ENCODE assay signal across 9 mouse cellular contexts in genomic region chr17:23675127-23675526, GRCm38 (mm10). TPM values are rescaled to one million over a fixed set of nuclear protein-coding genes. Genes with fewer than 3 reads are reported as not detected.
A peak's percentile ranks its signal among the peaks of the same experiment; 100 is the strongest.
DNase-seq lines count a peak whose midpoint lies in the region; ATAC-seq and TF ChIP-seq lines count a peak whose summit lies in the region.
"Had no signal": no experiment of that assay in that cellular context is flagged by ENCODE, and none has a peak within 500 bp of the region (broad histone marks: within the 10 kb centered on the region; RNA-seq: fewer than 3 reads in every experiment).

No protein-coding gene starts in this region.

- no peak overlapping the region for H3K4me2 ChIP-seq in neural tube, embryonic 11.5 days (ENCODE audit: low read depth)
- H3K4me2 ChIP-seq in embryonic facial prominence, embryonic 14.5 days (ENCODE audit: low read depth, low read length), result peak overlapping the region; percentile 97
- peak overlapping the region; percentile 96 for H3K4me2 ChIP-seq in stomach, embryonic 15.5 days

- 29% methylated on average over 5 of the region's 5 CpGs for WGBS in neural tube, embryonic 11.5 days
- 38% methylated on average over 5 of the region's 5 CpGs for WGBS in embryonic facial prominence, embryonic 14.5 days
- 39% methylated on average over 5 of the region's 5 CpGs for WGBS in lung, adult 2 months
- 30% methylated on average over 5 of the region's 5 CpGs for WGBS in stomach, embryonic 15.5 days

- no peak overlapping the region for H3K27ac ChIP-seq in neural tube, embryonic 11.5 days (ENCODE audit: low read depth, low read length)
- H3K27ac ChIP-seq in embryonic facial prominence, embryonic 14.5 days (replicated peaks; ENCODE audit: low read depth, low read length), result 0 out of 2 replicates have a peak overlapping the region, but pooled peaks have one; percentile 1
- peak overlapping the region; percentile 83 for H3K27ac ChIP-seq in stomach, embryonic 15.5 days

- H3K9me3 ChIP-seq in neural tube, embryonic 11.5 days (ENCODE audit: control insufficient read depth, low read length), result no peaks in the 10 kb centered on the region
- H3K9me3 ChIP-seq in embryonic facial prominence, embryonic 14.5 days (ENCODE audit: control insufficient read depth, low read length), result no peaks in the 10 kb centered on the region
- no peaks in the 10 kb centered on the region for H3K9me3 ChIP-seq in stomach, embryonic 15.5 days

- peak; percentile 9 for DNase-seq in neural tube, embryonic 11.5 days (ENCODE audit: low spot score)
- no peak for DNase-seq in neural tube, embryonic 10.5 days (ENCODE audit: extremely low spot score, low spot score)
- no peak for DNase-seq in embryonic facial prominence, embryonic 14.5 days (ENCODE audit: low spot score)
- DNase-seq in heart, postnatal 4 days, result peak; percentile 78
- peak; percentile 39 for DNase-seq in lung, adult 2 months
- DNase-seq in embryo, embryonic 10 days (ENCODE audit: low spot score), result no peak
- DNase-seq in spleen, postnatal 36 days (ENCODE audit: low spot score in 2 of 2), result no peak

- H3K27me3 ChIP-seq in neural tube, embryonic 11.5 days (ENCODE audit: control insufficient read depth, insufficient read depth, low read length), result peaks cover 40% of the 10 kb centered on the region
- peaks cover 33% of the 10 kb centered on the region for H3K27me3 ChIP-seq in embryonic facial prominence, embryonic 14.5 days (replicated peaks; ENCODE audit: control insufficient read depth, insufficient read depth, low read length)
- peaks cover 10% of the 10 kb centered on the region for H3K27me3 ChIP-seq in stomach, embryonic 15.5 days (replicated peaks)

- H3K4me3 ChIP-seq in neural tube, embryonic 11.5 days (ENCODE audit: low read depth, low read length), result no peak overlapping the region
- peak overlapping the region; percentile 60 for H3K4me3 ChIP-seq in embryonic facial prominence, embryonic 14.5 days (ENCODE audit: low read depth, low read length)
- no peak overlapping the region for H3K4me3 ChIP-seq in lung, adult 2 months (replicated peaks; ENCODE audit: extremely low read depth, low read depth, low read length)
- H3K4me3 ChIP-seq in stomach, embryonic 15.5 days (replicated peaks), result peak overlapping the region; percentile 72

- H3K36me3 ChIP-seq in neural tube, embryonic 11.5 days (ENCODE audit: control insufficient read depth, insufficient read depth, low read length), result peaks cover 3% of the 10 kb centered on the region; the same call in 1 of the 2 replicates
- H3K36me3 ChIP-seq in embryonic facial prominence, embryonic 14.5 days (ENCODE audit: control insufficient read depth, insufficient read depth, low read length), result peaks cover 6% of the 10 kb centered on the region
- H3K36me3 ChIP-seq in stomach, embryonic 15.5 days, result peaks cover 2% of the 10 kb centered on the region; the same call in 1 of the 2 replicates

- TF ChIP-seq POLR2A in lung, adult 2 months (IDR thresholded peaks at IDR 0.05; ENCODE audit: borderline replicate concordance, extremely low read depth, low read depth, low read length), result no peak

- H3K9ac ChIP-seq in neural tube, embryonic 11.5 days (ENCODE audit: low read length), result no peak overlapping the region
- H3K9ac ChIP-seq in embryonic facial prominence, embryonic 14.5 days (ENCODE audit: low read depth, low read length), result peak overlapping the region; percentile 63; the same call in 1 of the 2 replicates
- peak overlapping the region; percentile 9; the same call in 1 of the 2 replicates for H3K9ac ChIP-seq in stomach, embryonic 15.5 days

- ATAC-seq in neural tube, embryonic 11.5 days (ENCODE audit: insufficient read depth, low FRiP score, low TSS enrichment), result no peak
- ATAC-seq in embryonic facial prominence, embryonic 14.5 days (ENCODE audit: low read depth), result no peak
- ATAC-seq in stomach, embryonic 15.5 days (ENCODE audit: insufficient read depth, low FRiP score, low read depth), result no peak

- peaks cover 15% of the 10 kb centered on the region for H3K4me1 ChIP-seq in neural tube, embryonic 11.5 days (ENCODE audit: control insufficient read depth, insufficient read depth, low read length)
- peaks cover 30% of the 10 kb centered on the region for H3K4me1 ChIP-seq in embryonic facial prominence, embryonic 14.5 days (ENCODE audit: control insufficient read depth, insufficient read depth, low read length)
- peaks cover 3% of the 10 kb centered on the region for H3K4me1 ChIP-seq in lung, adult 2 months (ENCODE audit: control insufficient read depth, insufficient read depth, low read length)
- peaks cover 47% of the 10 kb centered on the region for H3K4me1 ChIP-seq in stomach, embryonic 15.5 days

- TF ChIP-seq CTCF in lung, adult 2 months (IDR thresholded peaks at IDR 0.05; ENCODE audit: insufficient read depth, low read length), result no peak

RNA-seq across cellular contexts. Expression of gene Thoc6, which starts 1.4 kb away (rescaled TPM):
- polyA plus RNA-seq in neural tube, embryonic 11.5 days (2014; fragmentation: Nextera tagmentation; extraction: Ambion mirVana), result 57.8 and 62.4 TPM in 2 replicates
- 35.1 and 38.1 TPM in 2 replicates for polyA plus RNA-seq in embryonic facial prominence, embryonic 14.5 days (2014; fragmentation: Nextera tagmentation; extraction: Ambion mirVana)
- 10 to 100 TPM; 24.8 to 28.8 TPM for total RNA-seq in heart, postnatal 4 days (2021)
- 18.1 and 20.6 TPM in 2 replicates for polyA plus RNA-seq in lung, adult 2 months (2012; rRNA removed)
- 37.8 and 39.9 TPM in 2 replicates for polyA plus RNA-seq in stomach, embryonic 15.5 days (2015; fragmentation: Nextera tagmentation; extraction: Ambion mirVana)

RNA-seq across cellular contexts. Expression of gene Hcfc1r1, which starts 1.7 kb away (rescaled TPM):
- 52.5 and 60.1 TPM in 2 replicates for polyA plus RNA-seq in neural tube, embryonic 11.5 days (2014; fragmentation: Nextera tagmentation; extraction: Ambion mirVana)
- polyA plus RNA-seq in embryonic facial prominence, embryonic 14.5 days (2014; fragmentation: Nextera tagmentation; extraction: Ambion mirVana), result 94.8 and 107 TPM in 2 replicates
- 100 to 1,000 TPM; 214 to 238 TPM for total RNA-seq in heart, postnatal 4 days (2021)
- polyA plus RNA-seq in lung, adult 2 months (2012; rRNA removed), result 284 and 321 TPM in 2 replicates
- 73.7 and 84.8 TPM in 2 replicates for polyA plus RNA-seq in stomach, embryonic 15.5 days (2015; fragmentation: Nextera tagmentation; extraction: Ambion mirVana)

RNA-seq across cellular contexts. Expression of gene Tnfrsf12a, which starts 2.1 kb away (rescaled TPM):
- 2.3 and 3.6 TPM in 2 replicates for polyA plus RNA-seq in neural tube, embryonic 11.5 days (2014; fragmentation: Nextera tagmentation; extraction: Ambion mirVana)
- polyA plus RNA-seq in embryonic facial prominence, embryonic 14.5 days (2014; fragmentation: Nextera tagmentation; extraction: Ambion mirVana), result 23.3 and 30.7 TPM in 2 replicates
- total RNA-seq in heart, postnatal 4 days (2021), result 100 to 1,000 TPM; 212 to 246 TPM
- polyA plus RNA-seq in lung, adult 2 months (2012; rRNA removed), result 32.4 and 39.7 TPM in 2 replicates
- 23.8 and 25.4 TPM in 2 replicates for polyA plus RNA-seq in stomach, embryonic 15.5 days (2015; fragmentation: Nextera tagmentation; extraction: Ambion mirVana)

RNA-seq across cellular contexts. Expression of gene Cldn6, which starts 3.9 kb away (rescaled TPM):
- 8.7 and 11.1 TPM in 2 replicates for polyA plus RNA-seq in neural tube, embryonic 11.5 days (2014; fragmentation: Nextera tagmentation; extraction: Ambion mirVana)
- 17.0 and 22.6 TPM in 2 replicates for polyA plus RNA-seq in embryonic facial prominence, embryonic 14.5 days (2014; fragmentation: Nextera tagmentation; extraction: Ambion mirVana)
- total RNA-seq in heart, postnatal 4 days (2021), result not detected
- 0.57 and 0.86 TPM in 2 replicates for polyA plus RNA-seq in lung, adult 2 months (2012; rRNA removed)
- 92.7 and 122 TPM in 2 replicates for polyA plus RNA-seq in stomach, embryonic 15.5 days (2015; fragmentation: Nextera tagmentation; extraction: Ambion mirVana)
- total RNA-seq: left cerebral cortex, adult 18-20 months had no signal

RNA-seq across cellular contexts. Expression of gene Cldn9, which starts 8.7 kb away (rescaled TPM):
- 1.3 and 1.9 TPM in 2 replicates for polyA plus RNA-seq in neural tube, embryonic 11.5 days (2014; fragmentation: Nextera tagmentation; extraction: Ambion mirVana)
- 14.6 and 17.9 TPM in 2 replicates for polyA plus RNA-seq in embryonic facial prominence, embryonic 14.5 days (2014; fragmentation: Nextera tagmentation; extraction: Ambion mirVana)
- not detected for total RNA-seq in heart, postnatal 4 days (2021)
- 0.07 and 0.08 TPM in 2 replicates for polyA plus RNA-seq in lung, adult 2 months (2012; rRNA removed)
- polyA plus RNA-seq in stomach, embryonic 15.5 days (2015; fragmentation: Nextera tagmentation; extraction: Ambion mirVana), result 1.8 and 2.4 TPM in 2 replicates

Comparison
In these comparisons a context has a peak if more than half of its experiments do, and no peak if none do; other contexts are left out.
1. DNase-seq: peak in neural tube, embryonic 11.5 days (single experiment), heart, postnatal 4 days (single experiment) and lung, adult 2 months (single experiment); none in neural tube, embryonic 10.5 days (single experiment), embryonic facial prominence, embryonic 14.5 days (single experiment), embryo, embryonic 10 days (single experiment) and spleen, postnatal 36 days (0 of 2).
2. H3K4me3 ChIP-seq: peak in embryonic facial prominence, embryonic 14.5 days (single experiment) and stomach, embryonic 15.5 days (single experiment); none in neural tube, embryonic 11.5 days (single experiment) and lung, adult 2 months (single experiment).